Mouse (Mus musculus): ENCODE measurements around the gene Snx12.

The Snx12 gene

DNA sequence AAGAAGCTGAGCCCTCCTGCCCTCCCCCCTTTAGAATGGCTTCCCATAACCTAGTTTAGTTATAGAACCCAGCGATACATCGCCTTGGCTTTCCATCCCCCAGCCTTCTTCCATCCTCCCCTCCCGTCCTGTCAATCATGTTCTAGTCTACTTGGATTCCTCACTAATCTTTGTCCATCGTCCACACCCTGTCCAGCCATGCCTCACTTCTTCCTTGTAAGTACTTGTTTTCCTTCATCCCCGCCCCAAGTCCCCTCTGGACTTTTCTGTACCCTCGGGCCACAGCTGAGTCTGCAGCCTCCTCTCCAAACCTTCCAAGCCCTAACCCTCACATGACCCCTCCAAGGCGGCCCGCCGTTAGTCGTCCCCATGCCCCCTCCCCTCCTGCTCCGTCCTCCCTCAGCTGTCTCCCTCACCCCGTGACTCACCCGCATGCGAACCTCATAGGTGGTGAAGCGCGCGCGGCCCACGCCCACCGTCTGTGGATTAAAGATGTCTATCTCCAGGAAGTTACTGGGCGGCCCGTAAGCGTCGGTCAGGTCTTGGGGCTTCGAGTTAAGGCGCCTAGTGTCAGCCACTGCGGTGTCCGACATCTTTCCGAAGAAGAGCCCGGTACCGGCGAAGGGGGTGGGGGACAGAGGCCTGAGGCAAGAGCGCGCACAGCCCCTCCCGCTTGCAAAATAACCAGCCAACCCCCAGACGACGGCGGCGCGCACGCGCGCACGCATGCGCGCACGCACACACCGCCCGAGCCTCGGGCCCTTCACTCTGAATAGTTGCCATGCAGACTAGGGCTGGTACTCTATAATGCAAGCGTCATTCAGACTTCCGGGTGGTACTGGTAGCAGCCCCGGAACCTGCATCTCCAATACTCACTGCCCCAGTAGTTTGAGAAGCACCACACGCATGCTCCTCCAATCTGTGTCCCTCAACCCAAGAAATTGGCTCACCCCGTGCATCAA is at the start of gene Snx12:
Gene Snx12 (minus strand): TSS at position 730 of the 962 bp plus-strand sequence.
- peak; percentile 100 for DNase-seq

DNA sequence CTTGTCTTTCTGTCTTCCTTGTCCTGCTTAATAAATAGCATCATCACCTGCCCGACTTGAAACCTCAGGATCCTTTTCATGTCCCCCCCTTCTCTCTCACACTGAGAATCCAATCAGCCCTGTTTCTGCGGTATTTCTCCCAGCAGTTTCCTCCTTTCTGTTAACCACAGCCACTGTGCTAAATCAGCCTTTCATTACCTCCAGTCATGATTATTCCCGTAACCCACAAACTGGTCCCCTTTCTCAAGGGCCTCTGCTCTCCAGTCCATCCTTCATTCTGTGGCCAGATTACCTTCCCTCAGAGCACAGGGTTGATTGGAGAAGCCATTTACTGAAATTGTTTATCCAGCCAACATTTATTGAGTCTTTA is 46.4 kb upstream of the Snx12 start, which contains the start of gene Gm20489:
Gene Gm20489 (minus strand): TSS at position 269 of the 370 bp plus-strand sequence.
- DNase-seq, result peak; percentile 45

DNA sequence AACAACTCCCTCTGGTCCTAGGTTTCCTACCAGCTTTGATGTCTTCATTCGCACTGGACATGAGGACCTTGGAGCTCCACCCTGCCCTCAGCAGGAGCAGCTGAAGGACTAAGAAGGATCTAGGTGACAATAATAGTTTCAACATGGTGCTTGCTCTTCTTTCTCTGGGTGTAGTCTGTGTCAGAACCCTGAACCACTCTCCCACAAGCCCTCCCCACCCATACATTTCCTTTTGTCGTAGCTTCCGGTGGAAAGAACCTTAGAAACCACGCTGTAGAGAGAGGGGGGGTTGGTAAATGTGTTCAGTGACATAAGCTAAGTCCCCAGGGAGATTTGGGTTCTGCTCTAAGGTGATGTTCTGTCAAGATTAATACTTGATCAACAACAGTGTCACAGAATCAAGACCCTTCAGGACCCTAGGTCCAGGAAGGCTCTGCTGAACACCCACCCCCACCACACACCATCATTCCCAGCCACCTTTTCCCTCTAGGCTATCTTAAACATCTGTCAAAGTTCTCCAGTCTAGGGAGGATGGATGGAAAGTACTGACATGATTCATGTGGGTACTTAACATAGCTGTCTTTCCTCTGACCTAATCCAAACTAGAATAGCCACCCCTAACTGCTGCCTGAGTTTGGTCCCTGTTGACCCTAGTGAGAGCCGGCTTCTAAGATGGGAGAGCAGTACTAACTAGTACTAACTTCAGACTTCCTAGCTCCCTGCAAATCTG is 45.8 kb upstream of the Snx12 start, which contains the start of gene Il2rg:
Gene Il2rg (minus strand): TSS at position 231 of the 730 bp plus-strand sequence.
- peak; percentile 89 for DNase-seq

DNA sequence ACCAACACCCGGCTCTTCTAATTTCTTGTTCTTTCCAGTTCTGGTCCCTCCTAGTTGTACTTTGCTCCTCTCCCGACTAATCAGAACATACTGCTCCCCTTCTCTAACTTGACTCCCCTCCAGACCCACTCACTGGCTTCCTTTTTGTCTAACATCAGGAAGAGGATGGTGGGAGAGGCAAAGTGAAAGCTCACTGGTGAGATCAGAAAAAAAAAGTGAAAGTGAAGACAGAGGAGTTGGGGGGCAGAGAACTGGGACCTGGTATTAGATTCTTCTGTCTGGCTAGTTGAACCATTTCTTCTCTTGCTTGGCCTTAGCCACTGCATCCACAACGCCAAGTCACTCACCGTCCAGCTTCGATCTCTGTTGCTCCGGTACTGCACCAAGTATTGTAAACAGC is 44.3 kb upstream of the Snx12 start:
- peak; percentile 54 for DNase-seq

DNA sequence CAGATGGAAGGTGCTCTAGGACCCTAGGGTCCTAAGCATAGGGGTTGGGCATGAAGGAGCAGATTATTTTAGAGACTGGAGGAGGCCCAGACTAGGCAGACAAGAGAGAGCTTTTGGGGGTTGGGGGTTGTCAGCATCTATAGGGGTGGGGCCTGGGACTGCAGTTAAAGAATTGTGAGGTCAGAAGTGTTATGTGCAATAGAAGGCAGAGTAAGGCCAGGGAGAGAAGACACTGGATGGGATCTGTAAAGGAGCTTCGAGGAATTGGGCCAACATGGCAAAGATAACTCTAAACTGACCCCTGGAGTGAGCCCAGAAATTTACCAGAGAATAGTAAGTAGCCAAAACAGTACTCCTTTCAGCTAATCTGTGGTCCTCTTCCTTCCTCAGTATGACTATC is 41.5 kb upstream of the Snx12 start, which contains the start of gene Gm614:
Gene Gm614 (minus strand): TSS at position 101 of the 400 bp plus-strand sequence.
- no peak for DNase-seq

DNA sequence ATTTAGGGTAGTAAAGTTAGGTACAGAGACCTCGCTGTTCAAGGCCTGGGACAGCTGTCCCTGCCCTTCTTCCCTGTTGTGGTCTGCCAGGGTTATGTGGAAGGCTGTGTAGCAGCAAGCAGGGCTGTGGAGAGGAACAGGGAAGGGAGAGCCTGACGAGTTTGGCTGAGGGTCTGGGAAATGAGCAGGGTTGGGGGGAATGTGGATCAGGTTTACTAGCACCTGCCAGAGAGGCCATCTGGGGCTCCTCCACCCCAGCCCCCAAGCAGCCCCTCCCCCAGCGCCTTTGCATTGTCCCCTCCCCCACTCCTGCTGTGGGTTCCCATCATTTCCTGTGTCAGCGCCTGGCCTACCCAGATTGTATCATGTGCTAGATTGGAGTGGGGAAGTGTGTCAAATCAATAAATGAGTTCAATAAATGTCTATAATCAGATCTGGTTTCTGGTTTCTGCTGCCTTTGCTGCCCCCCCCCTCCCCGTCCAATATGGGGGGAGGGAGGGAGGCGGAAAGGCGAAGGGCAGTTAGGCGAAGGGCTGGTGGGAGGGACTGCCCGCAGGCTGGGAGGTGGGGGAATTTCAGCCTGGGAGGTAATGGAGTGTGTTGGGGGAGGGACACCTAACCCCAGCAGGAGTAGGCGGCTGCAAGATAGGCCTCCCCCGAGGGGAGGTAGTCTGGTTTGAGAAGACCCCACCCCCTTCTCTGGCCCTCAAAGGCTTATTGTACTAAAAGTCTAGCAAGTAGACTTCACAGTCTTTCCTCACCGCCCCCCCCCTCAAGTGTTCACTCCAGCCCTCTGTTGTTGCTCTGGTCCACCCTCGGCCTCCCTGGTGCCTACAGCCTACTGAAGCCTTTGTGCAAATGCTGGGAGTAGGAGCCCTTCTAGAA is 38.3 kb upstream of the Snx12 start:
- no peak for DNase-seq

DNA sequence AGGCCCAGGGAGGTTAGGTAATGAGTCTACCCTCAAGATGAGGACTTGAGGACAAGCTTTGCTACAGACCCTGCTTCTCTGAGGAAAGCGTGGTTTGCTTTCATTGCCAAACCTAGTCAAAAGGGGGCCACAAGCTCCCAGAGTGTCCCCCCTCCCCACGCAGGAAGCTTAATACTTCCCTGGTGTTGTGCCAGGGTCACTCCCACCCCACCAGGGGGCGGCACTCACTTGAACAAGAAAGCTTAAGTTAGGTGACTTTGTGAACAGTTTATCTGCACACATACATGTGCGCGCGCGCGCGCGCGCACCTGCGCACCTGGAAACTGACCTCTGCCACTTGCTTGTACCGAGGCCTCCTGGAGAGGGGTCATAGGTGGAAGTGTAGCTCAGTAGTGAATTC is 34.2 kb upstream of the Snx12 start:
- DNase-seq, result no peak

DNA sequence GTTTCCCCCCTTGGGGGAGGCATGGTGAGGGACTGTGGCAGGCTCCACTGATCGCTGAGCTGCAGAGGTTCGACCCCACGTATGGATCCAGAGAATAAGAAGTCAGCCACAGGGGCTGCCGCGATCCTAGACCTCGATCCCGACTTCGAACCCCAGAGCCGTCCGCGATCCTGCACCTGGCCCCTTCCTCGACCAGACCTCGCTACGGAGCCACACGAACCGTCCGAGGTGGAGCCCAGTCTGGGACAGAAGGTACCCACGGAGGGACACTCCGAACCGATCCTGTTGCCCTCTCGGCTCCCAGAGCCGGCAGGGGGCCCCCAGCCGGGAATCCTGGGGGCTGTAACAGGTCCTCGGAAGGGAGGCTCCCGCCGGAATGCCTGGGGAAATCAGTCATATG is 32.4 kb upstream of the Snx12 start:
- DNase-seq, result peak; percentile 91

DNA sequence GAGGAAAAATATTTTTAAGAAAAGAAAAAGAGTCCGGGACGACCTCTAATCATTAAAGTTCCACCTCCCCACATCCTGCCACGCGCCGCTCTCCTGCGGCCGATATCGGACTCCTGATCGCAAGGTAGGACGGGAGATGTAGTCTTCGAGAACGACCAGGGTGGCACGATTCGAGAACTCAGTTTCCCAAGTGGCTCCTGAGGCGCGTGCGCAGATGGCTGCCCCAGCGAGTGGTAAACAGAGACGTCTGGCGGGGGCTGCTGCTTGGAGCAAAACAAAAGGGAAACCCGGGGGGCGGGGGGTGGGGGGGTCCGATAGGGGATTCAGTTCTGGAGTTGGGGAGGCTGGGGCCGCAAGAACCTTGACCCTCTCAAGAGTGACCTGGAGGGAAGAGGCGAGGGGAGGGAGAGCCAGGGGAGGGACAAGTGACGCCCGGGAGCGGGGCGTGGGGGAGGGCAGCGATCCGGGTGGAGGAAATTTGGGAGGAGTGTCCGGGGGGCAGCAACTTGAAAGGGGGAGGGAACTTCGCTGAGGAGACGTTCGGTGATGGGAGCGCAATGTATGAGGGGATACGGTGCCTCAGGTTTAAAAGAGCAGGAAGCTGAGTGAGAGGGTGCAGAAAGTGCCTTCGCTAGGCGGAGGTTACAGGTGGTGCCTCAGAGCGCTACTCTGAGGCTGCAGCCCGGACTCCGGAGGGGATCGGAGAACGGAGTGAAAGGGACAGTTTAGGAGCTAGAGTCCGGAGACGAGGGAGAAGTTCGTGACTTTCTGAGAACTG is 31.8 kb upstream of the Snx12 start, which contains the start of gene Foxo4:
Gene Foxo4 (plus strand): TSS at position 577 of the 778 bp plus-strand sequence.
- peak; percentile 99 for DNase-seq

DNA sequence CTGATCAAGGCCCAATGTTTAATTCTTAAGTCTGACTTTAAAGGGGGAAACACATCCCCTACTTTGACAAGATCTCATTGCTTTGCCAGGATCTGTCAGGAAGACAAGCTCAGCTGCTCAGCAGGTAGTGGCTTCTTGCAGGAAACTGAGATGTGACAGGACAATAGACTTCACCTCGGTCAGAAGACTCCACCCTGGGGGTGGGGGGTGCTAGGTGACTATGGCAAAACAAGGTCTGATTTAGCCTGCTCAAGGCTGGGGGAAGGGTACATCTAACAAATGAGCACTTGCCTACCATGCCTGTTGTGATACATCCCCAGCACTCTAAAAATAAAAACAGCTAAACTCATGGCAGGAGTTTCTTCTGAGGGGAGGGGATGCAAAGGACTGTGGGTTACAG is 22.6 kb upstream of the Snx12 start:
- DNase-seq, result no peak

DNA sequence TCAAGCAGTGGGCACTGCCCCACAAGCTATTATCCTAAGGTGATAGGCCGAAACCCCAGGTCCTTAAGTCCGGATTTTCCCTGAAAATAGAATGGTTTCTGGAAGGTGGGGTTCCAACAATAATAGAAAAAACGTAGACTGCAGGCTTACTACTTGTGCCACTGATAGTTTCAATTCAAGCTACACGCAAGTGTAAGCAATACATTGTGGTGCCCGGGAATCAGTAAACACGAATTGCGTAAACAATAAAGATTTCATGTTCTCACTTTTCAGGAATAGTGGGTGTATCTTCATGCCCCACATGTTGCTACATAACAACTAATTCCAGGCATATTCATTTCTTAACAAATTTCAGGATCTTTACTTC is 416 bp upstream of the Snx12 start:
- no peak for DNase-seq

DNA sequence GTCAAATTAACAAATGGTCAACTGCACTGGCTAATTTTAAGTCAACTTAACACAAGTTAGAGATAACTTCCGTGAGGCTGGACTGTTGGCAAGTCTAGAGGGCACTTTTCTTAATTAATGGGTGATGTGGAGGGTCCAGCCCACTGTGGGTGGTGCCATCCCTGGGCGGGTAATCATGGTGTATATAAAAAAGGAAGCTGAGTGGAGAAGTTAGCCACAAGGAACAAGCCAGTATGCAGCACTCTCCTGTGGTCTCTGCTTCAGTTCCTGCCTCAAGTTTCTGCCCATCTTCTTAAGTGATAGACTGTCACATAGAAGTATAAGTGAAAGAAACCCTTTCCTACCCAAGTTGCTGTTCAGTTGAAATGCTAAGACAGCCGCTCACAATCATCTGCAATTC is 33.1 kb downstream of the Snx12 start:
- DNase-seq, result no peak

DNA sequence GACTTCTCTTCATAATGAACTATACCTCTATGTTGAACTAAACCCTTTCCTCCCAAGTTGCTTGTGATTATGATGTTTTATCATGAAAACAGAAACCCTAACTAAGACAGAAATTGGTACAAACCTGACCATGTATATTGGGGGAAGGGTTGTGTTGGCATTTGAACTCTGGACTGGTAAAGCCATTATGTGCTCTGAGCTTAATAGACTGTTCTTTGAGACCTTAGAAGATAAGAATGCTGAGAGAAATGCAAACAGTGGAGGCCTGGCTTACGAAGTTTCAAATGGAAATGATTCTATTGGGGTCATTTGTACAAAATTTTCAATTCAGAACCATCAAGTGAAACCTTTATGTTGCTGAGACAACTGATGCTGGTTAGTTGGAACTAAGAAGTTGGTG is 34.7 kb downstream of the Snx12 start:
- DNase-seq, result no peak

DNA sequence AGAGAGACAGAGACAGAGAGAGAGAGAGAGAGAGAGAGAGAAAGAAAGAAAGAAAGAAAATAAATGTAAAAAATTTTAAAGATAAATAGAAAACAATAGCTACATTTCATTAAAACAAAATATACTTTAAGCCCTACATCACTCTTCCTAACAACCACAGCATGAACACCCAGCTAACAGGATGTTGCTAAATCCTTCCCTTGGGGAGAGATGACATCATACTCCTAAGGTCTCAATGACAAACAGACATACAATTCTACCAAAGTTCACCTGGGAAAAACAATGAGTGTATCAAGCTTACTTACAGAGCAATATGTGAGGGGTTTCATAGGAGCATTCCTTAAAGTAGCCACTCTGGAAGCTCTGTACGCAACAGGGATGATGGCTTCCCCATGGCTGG is 49.0 kb downstream of the Snx12 start:
- no peak for DNase-seq

DNA sequence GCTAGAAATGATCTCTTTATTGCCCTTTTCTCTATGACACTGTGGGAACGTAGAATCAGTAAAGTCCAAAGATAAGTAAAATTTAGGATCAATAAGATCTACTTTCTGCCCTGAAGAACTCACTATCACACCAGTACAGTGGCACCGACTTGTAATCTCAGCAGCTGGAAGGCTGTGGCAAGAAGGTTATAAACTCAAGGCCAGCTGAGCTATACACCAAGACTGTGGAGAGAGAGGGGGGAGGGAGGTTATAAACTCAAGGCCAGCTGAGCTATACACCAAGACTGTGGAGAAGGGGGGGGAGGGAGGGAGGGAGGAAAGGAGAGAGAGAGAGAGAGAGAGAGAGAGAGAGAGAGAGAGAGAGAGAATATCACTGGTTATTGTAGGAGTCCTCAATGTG is 53.9 kb downstream of the Snx12 start:
- no peak for DNase-seq

DNA sequence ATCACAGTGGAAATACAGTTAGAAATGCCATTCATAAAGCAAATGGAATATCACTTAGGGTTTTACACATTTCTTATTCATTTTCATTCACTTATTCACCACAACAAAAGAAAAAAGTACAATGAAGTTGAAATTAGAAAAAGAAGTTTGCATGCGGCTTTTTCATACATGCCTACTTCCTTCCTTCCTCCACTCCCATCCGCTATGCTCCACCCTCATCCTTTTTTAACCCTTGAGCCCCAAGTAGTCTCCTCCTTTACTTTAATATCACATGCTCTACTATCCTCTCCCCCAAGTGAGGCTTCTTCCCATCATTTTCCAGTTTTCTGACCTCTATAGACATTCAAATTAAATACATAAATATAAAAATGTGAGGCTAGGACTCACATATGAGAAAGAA is 58.6 kb downstream of the Snx12 start:
- no peak for DNase-seq

DNA sequence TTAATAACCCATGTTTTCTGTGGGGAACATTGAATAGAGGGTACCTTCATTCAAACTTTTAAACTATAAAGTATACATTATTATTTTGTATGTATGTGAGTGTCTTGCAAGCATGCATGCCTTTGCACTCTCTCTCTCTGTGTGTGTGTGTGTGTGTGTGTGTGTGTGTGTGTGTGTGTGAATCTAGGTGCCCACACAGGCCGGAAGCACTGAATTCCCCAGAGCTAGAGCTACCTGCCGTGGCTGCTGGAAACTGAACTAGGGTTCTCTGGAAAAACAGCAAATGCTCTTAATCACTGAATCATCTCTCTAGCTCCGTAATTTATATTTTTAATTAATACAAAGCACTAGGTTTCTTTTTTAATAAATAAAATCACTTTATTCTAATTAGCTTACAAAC is 59.1 kb downstream of the Snx12 start:
- no peak for DNase-seq

DNA sequence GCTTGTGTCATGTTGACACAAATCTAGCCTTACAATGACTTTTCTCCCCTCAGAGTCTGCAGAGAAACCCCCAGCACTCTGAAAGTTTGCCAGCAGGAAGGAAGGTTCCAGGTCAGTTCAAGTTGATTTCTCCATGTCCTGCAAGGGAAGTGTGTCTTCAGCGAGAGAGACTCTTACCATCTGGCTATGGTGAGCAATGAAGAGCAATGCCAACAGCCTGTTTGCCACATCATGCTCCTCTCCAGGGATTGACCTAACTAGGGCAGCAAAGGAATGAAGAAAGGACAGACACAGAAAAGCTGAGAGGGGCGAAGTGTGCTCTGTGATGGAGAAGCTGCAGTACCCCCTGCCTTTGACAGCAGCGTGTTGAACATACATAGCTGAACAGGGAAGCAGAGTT is 59.8 kb downstream of the Snx12 start:
- DNase-seq, result no peak

DNA sequence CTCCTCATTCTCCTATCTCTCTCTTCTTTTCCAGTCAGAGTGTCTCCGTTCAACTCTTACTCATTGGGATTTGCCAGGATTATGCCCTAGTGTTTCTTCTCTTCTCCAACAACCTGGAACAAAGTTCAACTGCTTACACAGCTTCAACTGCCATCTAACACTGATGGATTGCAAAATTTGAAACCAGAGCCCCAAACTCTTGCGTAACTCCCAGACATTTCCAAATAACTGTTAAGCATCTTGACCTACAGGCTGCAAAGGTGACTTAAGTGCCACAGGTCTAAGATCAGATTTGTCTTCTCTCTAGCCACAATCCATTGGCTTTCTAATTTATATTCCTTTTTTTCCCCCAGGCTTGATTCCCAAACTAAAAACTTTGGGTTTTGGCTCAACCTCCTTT is 64.9 kb downstream of the Snx12 start:
- DNase-seq, result no peak

DNA sequence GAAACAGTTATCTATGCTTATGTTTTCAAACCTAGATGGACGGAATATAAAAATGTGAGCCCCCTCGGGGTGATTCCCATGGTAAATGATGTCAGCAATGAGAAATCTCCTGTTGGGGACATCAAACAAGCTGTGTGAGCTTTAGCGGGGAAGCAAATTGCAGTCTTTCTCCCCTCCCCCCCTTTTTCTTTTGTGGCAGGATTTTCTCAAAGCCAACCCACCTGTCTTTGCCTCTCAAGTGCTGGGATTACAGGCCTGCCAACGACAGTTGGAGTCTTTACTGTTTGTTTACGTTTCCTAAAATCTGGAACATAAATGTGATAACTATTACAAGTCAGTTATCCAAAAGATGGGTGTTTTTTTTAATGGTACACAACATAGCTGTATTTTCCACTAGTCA is 66.0 kb downstream of the Snx12 start:
- DNase-seq, result no peak

DNA sequence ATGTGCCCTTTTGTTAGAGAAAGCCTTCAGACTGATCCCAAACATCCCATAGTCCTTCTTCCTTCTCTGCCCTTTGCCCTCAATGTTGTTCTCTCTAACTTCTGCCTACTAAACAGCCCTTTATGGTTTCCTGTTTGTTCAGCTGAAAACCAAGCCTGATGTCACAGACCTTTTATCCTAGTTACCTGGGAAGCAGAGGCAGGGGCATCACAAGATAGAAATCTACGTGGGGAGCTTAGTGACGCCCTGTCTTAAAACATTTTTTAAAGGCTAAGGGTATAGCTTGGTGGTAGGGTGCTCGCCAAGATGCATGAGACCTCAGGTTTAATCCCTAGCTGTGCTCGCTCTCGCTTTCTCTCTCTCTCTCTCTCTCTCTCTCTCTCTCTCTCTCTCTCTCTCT is 74.9 kb downstream of the Snx12 start:
- no peak for DNase-seq

All from heart, adult 11 months (tissue).